Mouse (Mus musculus): ENCODE measurements around the gene Usmg5.

GRCm38 (mm10) chr19:47052927-47053326, 37.5 kb downstream of the Usmg5 start:
- TF ChIP-seq HCFC1 (IDR thresholded peaks at IDR 0.05; ENCODE audit: borderline replicate concordance, insufficient read depth, low read length), result no peak
- TF ChIP-seq ZNF384 (IDR thresholded peaks at IDR 0.05; ENCODE audit: low read depth, low read length), result no peak
- peak; percentile 72; the same call in 1 of the 2 replicates for TF ChIP-seq MAFK (IDR thresholded peaks at IDR 0.05; ENCODE audit: insufficient read depth, low read depth, low read length)
- TF ChIP-seq ZC3H11A (IDR thresholded peaks at IDR 0.05; ENCODE audit: borderline replicate concordance, low read depth, low read length), result no peak
- no peak for TF ChIP-seq CHD2 (IDR thresholded peaks at IDR 0.05; ENCODE audit: low read depth, low read length)
